ENCODE assay signal across 8 mouse cellular contexts in genomic region chr13:83733231-83733990, GRCm38 (mm10).
DNase-seq lines count a peak whose midpoint lies in the region; ATAC-seq and TF ChIP-seq lines count a peak whose summit lies in the region.

No protein-coding gene starts in this region.

- ATAC-seq in hindbrain, embryonic 11.5 days (ENCODE audit: low FRiP score): no peak
- ATAC-seq in midbrain, embryonic 16.5 days: no peak
- no peak for ATAC-seq in inflammation-experienced regulatory T-cells, adult 6 months
- no peak for ATAC-seq in erythroid progenitor cell, adult 5-6 weeks (replicated peaks; ENCODE audit: low FRiP score, poor library complexity, severe bottlenecking)

- under 1% methylated on average over 24 of the region's 24 CpGs for WGBS in hindbrain, embryonic 11.5 days
- under 1% methylated on average over 24 of the region's 24 CpGs for WGBS in midbrain, embryonic 16.5 days

- H3K4me3 ChIP-seq in layer of hippocampus, adult 2 months: peak overlapping the region; percentile 88
- peak overlapping the region; percentile 90 for H3K4me3 ChIP-seq in hindbrain, embryonic 11.5 days (ENCODE audit: low read depth, low read length)
- peak overlapping the region; percentile 70 for H3K4me3 ChIP-seq in midbrain, embryonic 16.5 days (ENCODE audit: low read depth, low read length)

- no peaks in the 10 kb centered on the region for H3K27me3 ChIP-seq in hindbrain, embryonic 11.5 days (ENCODE audit: control insufficient read depth, insufficient read depth, low read length)
- no peaks in the 10 kb centered on the region for H3K27me3 ChIP-seq in midbrain, embryonic 16.5 days (ENCODE audit: control insufficient read depth, insufficient read depth, low read depth, low read length)

- no peak for TF ChIP-seq CTCF in layer of hippocampus, adult 2 months (conservative IDR thresholded peaks at IDR 0.05)

- peak overlapping the region; percentile 100 for H3K27ac ChIP-seq in layer of hippocampus, adult 2 months
- H3K27ac ChIP-seq in hindbrain, embryonic 11.5 days (ENCODE audit: low read depth, low read length): peak overlapping the region; percentile 100
- H3K27ac ChIP-seq in midbrain, embryonic 16.5 days (ENCODE audit: low read length): peak overlapping the region; percentile 100

- H3K36me3 ChIP-seq in hindbrain, embryonic 11.5 days (ENCODE audit: control insufficient read depth, insufficient read depth, low read length): no peaks in the 10 kb centered on the region
- no peaks in the 10 kb centered on the region for H3K36me3 ChIP-seq in midbrain, embryonic 16.5 days (ENCODE audit: control insufficient read depth, insufficient read depth, low read length)

- peak overlapping the region; percentile 80 for H3K4me2 ChIP-seq in hindbrain, embryonic 11.5 days (replicated peaks; ENCODE audit: low read depth, low read length)
- peak overlapping the region; percentile 67 for H3K4me2 ChIP-seq in midbrain, embryonic 16.5 days (ENCODE audit: low read length)

- no peaks in the 10 kb centered on the region for H3K4me1 ChIP-seq in hindbrain, embryonic 11.5 days (replicated peaks; ENCODE audit: control insufficient read depth, insufficient read depth, low read length)
- H3K4me1 ChIP-seq in midbrain, embryonic 16.5 days (ENCODE audit: control insufficient read depth, insufficient read depth, low read length): no peaks in the 10 kb centered on the region

- H3K9me3 ChIP-seq in hindbrain, embryonic 11.5 days (ENCODE audit: control insufficient read depth, low read length): no peaks in the 10 kb centered on the region
- H3K9me3 ChIP-seq in midbrain, embryonic 16.5 days (replicated peaks; ENCODE audit: control insufficient read depth, low read length, poor library complexity, severe bottlenecking): no peaks in the 10 kb centered on the region

- peak overlapping the region; percentile 100 for H3K9ac ChIP-seq in hindbrain, embryonic 11.5 days (ENCODE audit: low read depth, low read length)
- peak overlapping the region; percentile 100 for H3K9ac ChIP-seq in midbrain, embryonic 16.5 days (ENCODE audit: low read depth, low read length)

- DNase-seq in layer of hippocampus, adult 2 months (ENCODE audit: low spot score in 2 of 2): no peak
- DNase-seq in layer of hippocampus, adult 9-10 months (ENCODE audit: low spot score): no peak
- DNase-seq in cerebellum, adult 18-20 months: peak; percentile 33 to 59
- peak; percentile 72 for DNase-seq in hindbrain, embryonic 11.5 days (ENCODE audit: low spot score)
- DNase-seq in gastrocnemius, postnatal 25 days: no peak

Comparison
In these comparisons a context has a peak if more than half of its experiments do, and no peak if none do; other contexts are left out.
1. DNase-seq: peak in cerebellum, adult 18-20 months (2 of 2) and hindbrain, embryonic 11.5 days (single experiment); none in layer of hippocampus, adult 2 months (0 of 2), layer of hippocampus, adult 9-10 months (single experiment) and gastrocnemius, postnatal 25 days (single experiment).
2. Peak in every context shown above with its lines, with median percentiles within 50 percentile points of each other: H3K27ac ChIP-seq and H3K4me3 ChIP-seq.